Mouse (Mus musculus) heart, embryonic 11.5 days (tissue): ENCODE data around the gene Endou. TPM values are rescaled to one million over a fixed set of nuclear protein-coding genes. Genes with fewer than 3 reads are reported as not detected.
A peak's percentile ranks its signal among the peaks of the same experiment; 100 is the strongest.

Experiments used
- ATAC-seq: fragments of 200-750 bp; cut with Nextera tagmentation; replicated peaks from 2 replicates; pipeline ENCODE4 v1.8.0; 2017; ENCODE audit warnings: moderate library complexity; ENCODE audit not compliant: insufficient number of reproducible peaks, low FRiP score, low TSS enrichment
- H3K27ac ChIP-seq: fragments of 300-500 bp; sonication (generic); 2 replicates; pipeline ENCODE4 v1.5.1; 2014; ENCODE audit warnings: mild to moderate bottlenecking, low read depth, low read length
- H3K27me3 ChIP-seq: fragments of 300-500 bp; sonication (generic); 2 replicates; pipeline ENCODE4 v1.6.1; 2014; ENCODE audit warnings: mild to moderate bottlenecking, low read length, mixed read lengths; ENCODE audit not compliant: control insufficient read depth, insufficient read depth
- H3K36me3 ChIP-seq: fragments of 300-500 bp; sonication (generic); 2 replicates; pipeline ENCODE4 v1.6.1; 2014; ENCODE audit warnings: mild to moderate bottlenecking, low read length, moderate library complexity, mixed read lengths; ENCODE audit not compliant: control insufficient read depth, insufficient read depth
- H3K4me1 ChIP-seq: fragments of 300-500 bp; sonication (generic); 2 replicates; pipeline ENCODE4 v1.6.1; 2014; ENCODE audit warnings: low read length; ENCODE audit not compliant: control insufficient read depth, insufficient read depth
- H3K4me2 ChIP-seq: fragments of 300-500 bp; sonication (generic); 2 replicates; pipeline ENCODE4 v1.6.1; 2014; ENCODE audit warnings: mild to moderate bottlenecking, moderate library complexity
- H3K4me3 ChIP-seq: fragments of 300-500 bp; sonication (generic); 2 replicates; pipeline ENCODE4 v1.5.1; 2014; ENCODE audit warnings: low read depth, low read length
- H3K9ac ChIP-seq: fragments of 300-500 bp; sonication (generic); 2 replicates; pipeline ENCODE4 v1.6.1; 2014; ENCODE audit warnings: mild to moderate bottlenecking, low read depth, low read length, moderate library complexity
- H3K9me3 ChIP-seq: fragments of 300-500 bp; sonication (generic); replicated peaks from 2 replicates; pipeline ENCODE4 v1.6.1; 2016; ENCODE audit warnings: low read length; ENCODE audit not compliant: control insufficient read depth
- WGBS: fragments of 180-500 bp; shearing (Covaris S2); extraction: QIAGEN DNeasy Blood & Tissue Kit; methylation state at CpG from one replicate; pipeline ENCODE4 v1.1.7; 2014; ENCODE audit not compliant: insufficient replicate concordance; 5-methylcytosine and 5-hydroxymethylcytosine counted together
- polyA plus RNA-seq: library from polyadenylated mRNA; unstranded; fragments of >200 nt; fragmentation: Nextera tagmentation; extraction: Ambion mirVana; gene quantifications from 2 replicates; pipeline ENCODE4 v1.2.1, GENCODE M21; 2014

Endou gene
- polyA plus RNA-seq, 1 experiment from 2014 or later: not detected

GRCm38 (mm10) chr15:97724346-97725197, 6.6 kb downstream of the Endou start:
- H3K9ac ChIP-seq: no peak overlapping the region
- no peaks in the 10 kb centered on the region for H3K9me3 ChIP-seq
- H3K27ac ChIP-seq: no peak overlapping the region
- peaks cover 8% of the 10 kb centered on the region; the same call in 1 of the 2 replicates for H3K4me1 ChIP-seq
- 82% methylated on average over 17 of the region's 17 CpGs for WGBS
- no peak for ATAC-seq
- H3K4me2 ChIP-seq: no peak overlapping the region
- H3K4me3 ChIP-seq: no peak overlapping the region
- H3K36me3 ChIP-seq: no peaks in the 10 kb centered on the region
- no peaks in the 10 kb centered on the region for H3K27me3 ChIP-seq

GRCm38 (mm10) chr15:97723536-97724345, 7.4 kb downstream of the Endou start:
- no peaks in the 10 kb centered on the region for H3K27me3 ChIP-seq
- H3K4me2 ChIP-seq: no peak overlapping the region
- no peaks in the 10 kb centered on the region for H3K36me3 ChIP-seq
- 83% methylated on average over 6 of the region's 6 CpGs for WGBS
- H3K4me3 ChIP-seq: no peak overlapping the region
- no peaks in the 10 kb centered on the region for H3K9me3 ChIP-seq
- H3K9ac ChIP-seq: 0 out of 2 replicates have a peak overlapping the region, but pooled peaks have one; percentile 34
- H3K27ac ChIP-seq: no peak overlapping the region
- no peak for ATAC-seq
- peaks cover 8% of the 10 kb centered on the region; the same call in 1 of the 2 replicates for H3K4me1 ChIP-seq

GRCm38 (mm10) chr15:97721008-97721701, 10.0 kb downstream of the Endou start:
- Histone ChIP-seq H3K27me3 (no peaks in the 10 kb centered on the region), H3K4me1 (peaks cover 8% of the 10 kb centered on the region; the same call in 1 of the 2 replicates), H3K27ac (no peak overlapping the region), H3K4me2 (no peak overlapping the region), H3K36me3 (no peaks in the 10 kb centered on the region), H3K9ac (no peak overlapping the region), H3K4me3 (no peak overlapping the region), H3K9me3 (no peaks in the 10 kb centered on the region)
- WGBS: 78% methylated on average over 15 of the region's 15 CpGs
- no peak for ATAC-seq

GRCm38 (mm10) chr15:97720026-97720675, 11.0 kb downstream of the Endou start:
- WGBS: 65% methylated on average over 12 of the region's 12 CpGs
- Histone ChIP-seq H3K4me1 (peaks cover 8% of the 10 kb centered on the region; the same call in 1 of the 2 replicates), H3K36me3 (no peaks in the 10 kb centered on the region), H3K4me3 (no peak overlapping the region), H3K9me3 (no peaks in the 10 kb centered on the region), H3K27ac (no peak overlapping the region), H3K27me3 (no peaks in the 10 kb centered on the region), H3K9ac (0 out of 2 replicates have a peak overlapping the region, but pooled peaks have one; percentile 34), H3K4me2 (no peak overlapping the region)
- ATAC-seq: 0 out of 2 replicates have a peak, but pooled peaks have one; percentile 13

- Histone ChIP-seq H3K4me2 (no peak overlapping the region), H3K27ac (no peak overlapping the region), H3K4me1 (peaks cover 8% of the 10 kb centered on the region; the same call in 1 of the 2 replicates), H3K27me3 (no peaks in the 10 kb centered on the region), H3K36me3 (no peaks in the 10 kb centered on the region), H3K9ac (no peak overlapping the region), H3K4me3 (no peak overlapping the region), H3K9me3 (no peaks in the 10 kb centered on the region)
- ATAC-seq: no peak
- whole genome bisulfite sequencing: 90% methylated on average over 12 of the region's 12 CpGs
Measured at GRCm38 (mm10) chr15:97719494-97719893, 11.6 kb downstream of the Endou start.

- Histone ChIP-seq H3K9ac (no peak overlapping the region), H3K4me2 (no peak overlapping the region), H3K36me3 (no peaks in the 10 kb centered on the region), H3K27me3 (no peaks in the 10 kb centered on the region), H3K9me3 (no peaks in the 10 kb centered on the region), H3K27ac (no peak overlapping the region), H3K4me3 (no peak overlapping the region), H3K4me1 (peaks cover 8% of the 10 kb centered on the region; the same call in 1 of the 2 replicates)
- WGBS: 75% methylated on average over 8 of the region's 8 CpGs
- no peak for ATAC-seq
Measured at GRCm38 (mm10) chr15:97718535-97719155, 12.5 kb downstream of the Endou start.

GRCm38 (mm10) chr15:97717861-97718534, 13.1 kb downstream of the Endou start:
- Histone ChIP-seq H3K27ac (no peak overlapping the region), H3K9ac (no peak overlapping the region)
- WGBS: 34% methylated on average over 12 of the region's 12 CpGs

More at GRCm38 (mm10) chr15:97717861-97718534, 13.1 kb downstream of the Endou start:
- H3K4me3 ChIP-seq: no peak overlapping the region
- ATAC-seq: no peak
- H3K9me3 ChIP-seq: no peaks in the 10 kb centered on the region
- no peaks in the 10 kb centered on the region for H3K36me3 ChIP-seq
- no peaks in the 10 kb centered on the region for H3K27me3 ChIP-seq
- H3K4me1 ChIP-seq: peaks cover 8% of the 10 kb centered on the region; the same call in 1 of the 2 replicates
- no peak overlapping the region for H3K4me2 ChIP-seq
